Mouse (Mus musculus): ENCODE results near the gene Pef1. TPM values are rescaled to one million over a fixed set of nuclear protein-coding genes. Genes with fewer than 3 reads are reported as not detected.

Pef1 gene
- polyA plus RNA-seq, 1 experiment, result 56.9 TPM

DNA sequence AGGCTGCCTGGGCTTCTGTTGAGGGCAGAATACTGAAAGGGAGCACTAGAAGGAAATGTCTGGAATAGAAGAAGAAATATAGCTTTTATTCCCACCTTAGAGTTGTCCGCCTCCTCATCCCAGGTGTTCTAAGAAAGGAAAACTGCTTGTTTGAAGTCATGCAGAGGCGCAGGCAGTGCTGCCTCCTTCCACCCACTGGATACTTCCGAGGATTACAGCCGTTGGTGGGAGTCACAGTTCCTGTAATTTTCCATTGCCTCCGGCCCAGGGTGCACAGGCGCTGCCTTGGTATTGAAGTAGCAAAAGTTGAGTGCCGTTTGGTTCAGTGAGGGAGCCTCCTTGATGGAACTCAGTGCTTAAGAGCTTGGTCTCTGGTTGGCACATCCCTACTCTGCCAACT is 7.7 kb downstream of the Pef1 start:
- H3K9ac ChIP-seq (ENCODE audit: low read depth, poor library complexity, severe bottlenecking), result no peak overlapping the region
- no peaks in the 10 kb centered on the region for H3K27me3 ChIP-seq (ENCODE audit: control insufficient read depth, insufficient read depth, low read length, poor library complexity, severe bottlenecking)
- H3K27ac ChIP-seq (ENCODE audit: insufficient read depth, low read length), result no peak overlapping the region
- no peak for TF ChIP-seq EP300 (IDR thresholded peaks at IDR 0.05; ENCODE audit: insufficient read depth, low read depth, low read length)
- no peak for TF ChIP-seq CTCF (IDR thresholded peaks at IDR 0.05; ENCODE audit: low read depth, low read length)
- TF ChIP-seq POLR2A (IDR thresholded peaks at IDR 0.05; ENCODE audit: insufficient read depth, low read length), result no peak
- no peaks in the 10 kb centered on the region for H3K9me3 ChIP-seq (replicated peaks; ENCODE audit: control insufficient read depth, insufficient read depth, low read length, poor library complexity, severe bottlenecking)
- no peak overlapping the region for H3K4me3 ChIP-seq (ENCODE audit: low read depth, low read length)
- no peaks in the 10 kb centered on the region for H3K36me3 ChIP-seq (ENCODE audit: control insufficient read depth, insufficient read depth, low read length, poor library complexity, severe bottlenecking)
- no peaks in the 10 kb centered on the region for H3K4me1 ChIP-seq (ENCODE audit: control insufficient read depth, insufficient read depth, low read length)

- no peaks in the 10 kb centered on the region for H3K4me1 ChIP-seq (ENCODE audit: control insufficient read depth, insufficient read depth, low read length)
- H3K4me3 ChIP-seq (ENCODE audit: low read depth, low read length), result no peak overlapping the region
- no peak overlapping the region for H3K9ac ChIP-seq (ENCODE audit: low read depth, poor library complexity, severe bottlenecking)
- H3K27ac ChIP-seq (ENCODE audit: insufficient read depth, low read length), result no peak overlapping the region
- H3K27me3 ChIP-seq (ENCODE audit: control insufficient read depth, insufficient read depth, low read length, poor library complexity, severe bottlenecking), result no peaks in the 10 kb centered on the region
- H3K9me3 ChIP-seq (replicated peaks; ENCODE audit: control insufficient read depth, insufficient read depth, low read length, poor library complexity, severe bottlenecking), result no peaks in the 10 kb centered on the region
- TF ChIP-seq CTCF (IDR thresholded peaks at IDR 0.05; ENCODE audit: low read depth, low read length), result no peak
- TF ChIP-seq POLR2A (IDR thresholded peaks at IDR 0.05; ENCODE audit: insufficient read depth, low read length), result no peak
- no peak for TF ChIP-seq EP300 (IDR thresholded peaks at IDR 0.05; ENCODE audit: insufficient read depth, low read depth, low read length)
- no peaks in the 10 kb centered on the region for H3K36me3 ChIP-seq (ENCODE audit: control insufficient read depth, insufficient read depth, low read length, poor library complexity, severe bottlenecking)
Observed at GRCm38 (mm10) chr4:130112299-130112698, 9.9 kb downstream of the Pef1 start.

GRCm38 (mm10) chr4:130112732-130113131 is 10.4 kb downstream of the Pef1 start:
- Histone ChIP-seq H3K4me3 (ENCODE audit: low read depth, low read length) (no peak overlapping the region), H3K9me3 (replicated peaks; ENCODE audit: control insufficient read depth, insufficient read depth, low read length, poor library complexity, severe bottlenecking) (peaks cover 3% of the 10 kb centered on the region; the same call in 1 of the 2 replicates), H3K9ac (ENCODE audit: low read depth, poor library complexity, severe bottlenecking) (no peak overlapping the region), H3K27ac (ENCODE audit: insufficient read depth, low read length) (no peak overlapping the region), H3K36me3 (ENCODE audit: control insufficient read depth, insufficient read depth, low read length, poor library complexity, severe bottlenecking) (no peaks in the 10 kb centered on the region), H3K4me1 (ENCODE audit: control insufficient read depth, insufficient read depth, low read length) (no peaks in the 10 kb centered on the region), H3K27me3 (ENCODE audit: control insufficient read depth, insufficient read depth, low read length, poor library complexity, severe bottlenecking) (no peaks in the 10 kb centered on the region)
- TF ChIP-seq EP300 (IDR thresholded peaks at IDR 0.05; ENCODE audit: insufficient read depth, low read depth, low read length), result no peak

DNA sequence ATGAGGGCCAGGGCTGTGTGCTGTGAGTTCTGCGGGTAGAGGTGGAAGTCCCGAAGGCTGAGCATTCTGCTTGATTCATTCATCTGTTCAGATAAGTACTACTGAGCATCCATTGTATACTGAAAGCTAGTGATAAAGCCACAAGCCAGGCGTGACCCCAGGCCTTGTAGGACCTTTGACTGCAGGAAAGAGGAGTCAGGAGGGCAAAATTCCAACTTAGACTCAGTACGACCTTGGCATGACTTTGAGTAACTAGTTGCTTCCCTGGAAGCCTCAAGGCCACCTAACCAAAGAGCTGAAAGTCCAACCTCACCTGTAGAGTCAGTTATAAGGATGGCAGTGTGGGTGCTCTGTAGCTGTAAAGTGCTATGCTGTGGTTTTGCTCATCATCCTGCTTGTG is 18.4 kb downstream of the Pef1 start:
- Histone ChIP-seq H3K9me3 (replicated peaks; ENCODE audit: control insufficient read depth, insufficient read depth, low read length, poor library complexity, severe bottlenecking) (peaks cover 6% of the 10 kb centered on the region; the same call in 1 of the 2 replicates), H3K4me1 (ENCODE audit: control insufficient read depth, insufficient read depth, low read length) (no peaks in the 10 kb centered on the region), H3K9ac (ENCODE audit: low read depth, poor library complexity, severe bottlenecking) (no peak overlapping the region), H3K27me3 (ENCODE audit: control insufficient read depth, insufficient read depth, low read length, poor library complexity, severe bottlenecking) (no peaks in the 10 kb centered on the region), H3K27ac (ENCODE audit: insufficient read depth, low read length) (no peak overlapping the region), H3K4me3 (ENCODE audit: low read depth, low read length) (no peak overlapping the region), H3K36me3 (ENCODE audit: control insufficient read depth, insufficient read depth, low read length, poor library complexity, severe bottlenecking) (no peaks in the 10 kb centered on the region)
- TF ChIP-seq CTCF (IDR thresholded peaks at IDR 0.05; ENCODE audit: low read depth, low read length) (no peak), POLR2A (IDR thresholded peaks at IDR 0.05; ENCODE audit: insufficient read depth, low read length) (no peak), EP300 (IDR thresholded peaks at IDR 0.05; ENCODE audit: insufficient read depth, low read depth, low read length) (no peak)

DNA sequence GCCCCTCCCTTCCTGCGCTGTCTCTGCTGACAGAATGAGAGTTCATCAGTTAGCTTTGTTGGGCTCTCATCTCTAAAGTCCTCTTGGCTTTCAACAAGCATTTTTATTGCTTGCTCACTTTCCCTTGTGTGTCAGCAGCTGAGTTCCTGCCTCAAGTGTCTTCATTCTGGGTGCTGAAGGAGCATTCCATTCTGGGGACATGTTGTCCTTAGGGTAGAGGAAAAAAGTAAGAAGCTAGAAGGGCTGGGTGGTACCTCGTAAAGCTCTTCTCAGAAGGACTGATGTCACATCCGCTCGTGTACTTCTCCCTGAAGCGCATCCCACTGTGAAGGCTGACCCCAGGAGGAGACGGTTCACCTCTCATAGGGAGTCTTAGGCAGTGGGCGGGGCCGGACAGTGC is 19.2 kb downstream of the Pef1 start:
- H3K4me3 ChIP-seq (ENCODE audit: low read depth, low read length), result no peak overlapping the region
- H3K27ac ChIP-seq (ENCODE audit: insufficient read depth, low read length), result no peak overlapping the region
- H3K9me3 ChIP-seq (replicated peaks; ENCODE audit: control insufficient read depth, insufficient read depth, low read length, poor library complexity, severe bottlenecking), result peaks cover 6% of the 10 kb centered on the region; the same call in 1 of the 2 replicates
- no peak overlapping the region for H3K9ac ChIP-seq (ENCODE audit: low read depth, poor library complexity, severe bottlenecking)
- TF ChIP-seq CTCF (IDR thresholded peaks at IDR 0.05; ENCODE audit: low read depth, low read length) (no peak), EP300 (IDR thresholded peaks at IDR 0.05; ENCODE audit: insufficient read depth, low read depth, low read length) (no peak), POLR2A (IDR thresholded peaks at IDR 0.05; ENCODE audit: insufficient read depth, low read length) (no peak)
- no peaks in the 10 kb centered on the region for H3K36me3 ChIP-seq (ENCODE audit: control insufficient read depth, insufficient read depth, low read length, poor library complexity, severe bottlenecking)
- H3K4me1 ChIP-seq (ENCODE audit: control insufficient read depth, insufficient read depth, low read length), result no peaks in the 10 kb centered on the region
- no peaks in the 10 kb centered on the region for H3K27me3 ChIP-seq (ENCODE audit: control insufficient read depth, insufficient read depth, low read length, poor library complexity, severe bottlenecking)

- Histone ChIP-seq H3K27me3 (ENCODE audit: control insufficient read depth, insufficient read depth, low read length, poor library complexity, severe bottlenecking) (no peaks in the 10 kb centered on the region), H3K4me1 (ENCODE audit: control insufficient read depth, insufficient read depth, low read length) (no peaks in the 10 kb centered on the region), H3K36me3 (ENCODE audit: control insufficient read depth, insufficient read depth, low read length, poor library complexity, severe bottlenecking) (no peaks in the 10 kb centered on the region), H3K4me3 (ENCODE audit: low read depth, low read length) (no peak overlapping the region), H3K9me3 (replicated peaks; ENCODE audit: control insufficient read depth, insufficient read depth, low read length, poor library complexity, severe bottlenecking) (peaks cover under 1% of the 10 kb centered on the region; the same call in 1 of the 2 replicates), H3K27ac (ENCODE audit: insufficient read depth, low read length) (no peak overlapping the region), H3K9ac (ENCODE audit: low read depth, poor library complexity, severe bottlenecking) (no peak overlapping the region)
- no peak for TF ChIP-seq EP300 (IDR thresholded peaks at IDR 0.05; ENCODE audit: insufficient read depth, low read depth, low read length)
- no peak for TF ChIP-seq CTCF (IDR thresholded peaks at IDR 0.05; ENCODE audit: low read depth, low read length)
- TF ChIP-seq POLR2A (IDR thresholded peaks at IDR 0.05; ENCODE audit: insufficient read depth, low read length), result no peak
Observed at GRCm38 (mm10) chr4:130123020-130123419, 20.7 kb downstream of the Pef1 start.

All from ES-Bruce4 (cell line).